Mouse (Mus musculus) neutrophil, adult 65 days (primary cell): ENCODE results near the gene Gm4141. TPM values are rescaled to one million over a fixed set of nuclear protein-coding genes. Genes with fewer than 3 reads are reported as not detected.

Experiments used
- total RNA-seq: library from RNA; stranded (reverse); gene quantifications from 2 replicates; pipeline ENCODE4 v1.2.4, GENCODE M21; 2023

Gene Gm4141
- total RNA-seq, result not detected in 2 replicates

GRCm38 (mm10) chr7:20576141-20576540 lies at the start of gene Gm4141:
Gene Gm4141, minus strand, starts transcription at chr7:20576241.

GRCm38 (mm10) chr7:20598921-20599320 lies 22.9 kb upstream of the Gm4141 start, which contains the start of gene Gm4513:
Gene Gm4513, minus strand, starts transcription at chr7:20599021.

GRCm38 (mm10) chr7:20545657-20546056 lies 30.4 kb downstream of the Gm4141 start, which contains the start of gene Gm5726:
Gene Gm5726, minus strand, starts transcription at chr7:20545757.

GRCm38 (mm10) chr7:20533537-20533936 lies 42.5 kb downstream of the Gm4141 start, which contains the start of gene Vmn1r104:
Gene Vmn1r104, plus strand, starts transcription at chr7:20533837.

Other genes starting within 250 kb of the Gm4141 start
- gene Gm4133, start 242.2 kb downstream of the Gm4141 start, total RNA-seq, result not detected in 2 replicates
- gene Gm5728, start 200.8 kb downstream of the Gm4141 start, total RNA-seq, result not detected in 2 replicates
- not detected in 2 replicates for gene Vmn1r100, start 158.3 kb downstream of the Gm4141 start, total RNA-seq
- not detected in 2 replicates for gene Vmn1r101, start 133.6 kb downstream of the Gm4141 start, total RNA-seq
- not detected in 2 replicates for gene Gm10670, start 101.3 kb downstream of the Gm4141 start, total RNA-seq
- not detected in 2 replicates for gene Vmn1r103, start 65.7 kb downstream of the Gm4141 start, total RNA-seq
- not detected in 2 replicates for gene Vmn1r104, start 42.4 kb downstream of the Gm4141 start, total RNA-seq
- not detected in 2 replicates for gene Gm5726, start 30.5 kb downstream of the Gm4141 start, total RNA-seq
- not detected in 2 replicates for gene Gm4513, start 22.8 kb upstream of the Gm4141 start, total RNA-seq
- not detected in 2 replicates for gene Vmn1r107, start 92.7 kb upstream of the Gm4141 start, total RNA-seq
- not detected in 2 replicates for gene Vmn1r111, start 127.0 kb upstream of the Gm4141 start, total RNA-seq
- gene Gm10668, start 154.4 kb upstream of the Gm4141 start, total RNA-seq, result not detected in 2 replicates
- gene Vmn1r112, start 194.9 kb upstream of the Gm4141 start, total RNA-seq, result not detected in 2 replicates
- gene Vmn1r113, start 211.0 kb upstream of the Gm4141 start, total RNA-seq, result not detected in 2 replicates
- not detected in 2 replicates for gene Vmn1r114, start 235.9 kb upstream of the Gm4141 start, total RNA-seq